Mouse (Mus musculus): ENCODE results near the gene Gpr182. TPM values are rescaled to one million over a fixed set of nuclear protein-coding genes. Genes with fewer than 3 reads are reported as not detected.
"Not testable (repeated sequence)": the region's sequence is repeated elsewhere in the genome, so short reads cannot be mapped to it uniquely, and the experiment has no call there.

Gene Gpr182
- 1 to 10 TPM; 1.0 to 1.8 TPM for total RNA-seq (2021)
- long read RNA-seq = 0 reads

- DNase-seq (ENCODE audit: low spot score in 2 of 2) = no peak
Observed at GRCm38 (mm10) chr10:127751548-127751947, at the start of gene Gpr182. Gpr182 (minus strand) TSS chr10:127751732.

GRCm38 (mm10) chr10:127800891-127801290 is 49.4 kb upstream of the Gpr182 start, which contains the start of gene Rdh16:
Rdh16 (plus strand) TSS chr10:127801152.
- no peak for DNase-seq (ENCODE audit: low spot score in 2 of 2)

- DNase-seq (ENCODE audit: low spot score in 2 of 2) = no peak
Observed at GRCm38 (mm10) chr10:127799295-127799694, 47.8 kb upstream of the Gpr182 start.

- not testable (repeated sequence) for DNase-seq (ENCODE audit: low spot score in 2 of 2)
Observed at GRCm38 (mm10) chr10:127785411-127785810, 33.9 kb upstream of the Gpr182 start.

- not testable (repeated sequence) for DNase-seq (ENCODE audit: low spot score in 2 of 2)
Observed at GRCm38 (mm10) chr10:127782321-127782720, 30.8 kb upstream of the Gpr182 start.

DNA sequence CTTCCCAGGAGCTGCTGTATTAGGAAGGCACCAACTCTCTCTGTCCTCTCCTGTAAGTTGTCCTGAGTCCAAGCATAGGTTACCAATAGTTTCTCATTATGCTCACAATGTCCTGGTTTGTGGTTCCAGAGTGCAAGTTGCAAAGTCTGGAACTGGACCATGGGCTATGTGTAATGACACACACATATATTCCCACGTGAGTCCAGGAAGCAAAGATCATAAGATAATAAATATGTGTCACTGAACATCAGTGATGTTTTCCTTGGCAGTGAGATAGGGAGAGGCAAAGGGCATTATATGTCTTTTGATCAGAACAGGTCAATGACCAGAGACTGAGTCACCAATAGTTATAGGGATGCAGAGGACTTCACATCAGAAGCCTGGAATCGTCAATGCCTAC is 24.5 kb upstream of the Gpr182 start, which contains the start of gene Rdh9:
Gene Rdh9 (plus strand): TSS at position 376 of the 400 bp plus-strand sequence.
- DNase-seq (ENCODE audit: low spot score in 2 of 2) = no peak

GRCm38 (mm10) chr10:127766564-127766963 is 15.0 kb upstream of the Gpr182 start:
- no peak for DNase-seq (ENCODE audit: low spot score in 2 of 2)

- no peak for DNase-seq (ENCODE audit: low spot score in 2 of 2)
Observed at GRCm38 (mm10) chr10:127763914-127764680, 12.6 kb upstream of the Gpr182 start.

DNA sequence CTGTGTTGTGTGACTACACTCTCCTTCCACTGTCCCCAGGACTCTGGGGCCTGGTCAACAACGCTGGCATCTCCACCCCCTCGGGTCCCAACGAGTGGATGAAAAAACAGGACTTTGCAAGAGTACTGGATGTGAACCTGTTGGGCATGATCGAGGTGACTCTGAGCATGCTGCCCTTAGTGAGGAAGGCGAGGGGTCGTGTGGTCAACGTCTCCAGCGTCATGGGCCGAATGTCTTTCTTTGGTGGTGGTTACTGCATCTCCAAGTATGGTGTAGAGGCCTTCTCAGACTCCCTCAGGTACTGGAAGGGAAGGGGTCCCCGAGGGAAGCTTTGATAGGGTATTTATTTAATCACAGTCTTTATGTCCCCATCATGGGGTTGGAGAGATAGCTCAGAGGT is 11.4 kb upstream of the Gpr182 start:
- not testable (repeated sequence) for DNase-seq (ENCODE audit: low spot score in 2 of 2)

DNA sequence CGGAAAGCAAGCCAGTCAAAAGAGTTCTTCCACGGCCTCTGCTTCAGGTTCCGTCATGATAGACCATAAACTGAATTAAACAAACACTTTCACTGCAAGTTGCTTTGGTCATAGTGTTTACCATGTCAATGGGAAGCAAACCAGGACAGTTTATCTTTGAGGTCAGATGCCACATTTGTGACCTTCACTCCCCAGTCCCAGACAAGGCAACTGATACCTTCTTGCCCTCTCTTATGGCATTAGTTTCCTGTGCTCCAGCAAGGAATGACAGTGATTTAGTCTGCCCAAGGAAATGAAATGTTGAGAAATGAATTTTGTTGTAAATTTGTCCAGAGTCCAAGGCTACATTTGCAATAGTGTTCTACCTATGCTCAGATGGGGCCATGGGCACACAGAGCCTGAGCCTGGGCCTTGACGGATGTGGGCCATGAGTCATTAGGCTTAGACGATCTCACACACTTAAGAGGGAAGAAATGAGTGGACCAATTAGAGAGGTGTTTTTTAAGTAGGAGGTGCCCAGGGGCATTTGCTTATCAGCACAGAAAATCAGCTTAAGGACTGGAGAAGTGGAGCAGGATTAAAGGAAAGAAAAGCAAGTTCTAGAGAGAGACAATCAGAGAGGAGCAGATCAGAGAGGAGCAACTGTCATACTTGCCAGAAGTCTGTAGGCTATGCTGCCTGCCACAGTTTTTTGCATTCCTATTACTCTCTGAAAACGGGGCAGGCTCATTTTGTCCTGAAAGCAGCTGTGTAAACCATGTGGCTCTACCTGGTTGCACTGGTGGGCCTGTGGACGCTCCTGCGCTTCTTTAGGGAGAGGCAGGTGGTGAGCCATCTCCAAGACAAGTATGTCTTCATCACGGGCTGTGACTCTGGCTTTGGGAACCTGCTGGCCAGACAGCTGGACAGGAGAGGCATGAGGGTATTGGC is 7.9 kb upstream of the Gpr182 start, which contains the start of the genes Rdh1 and Rdh16f1:
Gene Rdh1 (plus strand): TSS at position 541 of the 930 bp plus-strand sequence.
Gene Rdh16f1 (plus strand): TSS at position 607 of the 930 bp plus-strand sequence.
- no peak for DNase-seq (ENCODE audit: low spot score in 2 of 2)

GRCm38 (mm10) chr10:127755770-127756468 is 4.4 kb upstream of the Gpr182 start:
- DNase-seq (ENCODE audit: low spot score in 2 of 2) = peak in 1 of 2 experiments; percentile 7

DNA sequence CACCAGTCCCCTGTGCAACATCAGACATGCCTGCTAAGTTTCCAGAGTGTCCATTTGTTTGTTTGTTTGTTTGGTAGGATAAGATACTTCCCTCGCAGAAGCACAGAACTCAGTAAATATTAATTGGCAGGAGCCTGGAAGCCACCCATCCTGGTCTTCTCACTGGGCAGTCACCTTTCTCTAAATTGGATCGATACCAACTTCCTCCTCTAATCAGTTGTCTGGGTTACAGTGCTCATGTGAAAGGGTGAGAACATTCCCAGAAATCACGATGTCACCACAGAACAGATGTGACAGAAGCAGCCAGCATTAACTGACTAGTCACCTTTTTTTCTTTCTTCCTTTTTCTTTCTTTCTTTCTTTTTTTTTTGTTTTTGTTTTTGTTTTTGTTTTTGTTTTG is 3.7 kb upstream of the Gpr182 start:
- DNase-seq (ENCODE audit: low spot score in 2 of 2) = no peak

GRCm38 (mm10) chr10:127754566-127755166 is 3.1 kb upstream of the Gpr182 start:
- DNase-seq (ENCODE audit: low spot score in 2 of 2) = no peak

GRCm38 (mm10) chr10:127750136-127750777 is 1.3 kb downstream of the Gpr182 start:
- peak in 1 of 2 experiments; percentile 32 for DNase-seq (ENCODE audit: low spot score in 2 of 2)

GRCm38 (mm10) chr10:127748847-127749612 is 2.5 kb downstream of the Gpr182 start:
- DNase-seq (ENCODE audit: low spot score in 2 of 2) = peak in 1 of 2 experiments; percentile 15

DNA sequence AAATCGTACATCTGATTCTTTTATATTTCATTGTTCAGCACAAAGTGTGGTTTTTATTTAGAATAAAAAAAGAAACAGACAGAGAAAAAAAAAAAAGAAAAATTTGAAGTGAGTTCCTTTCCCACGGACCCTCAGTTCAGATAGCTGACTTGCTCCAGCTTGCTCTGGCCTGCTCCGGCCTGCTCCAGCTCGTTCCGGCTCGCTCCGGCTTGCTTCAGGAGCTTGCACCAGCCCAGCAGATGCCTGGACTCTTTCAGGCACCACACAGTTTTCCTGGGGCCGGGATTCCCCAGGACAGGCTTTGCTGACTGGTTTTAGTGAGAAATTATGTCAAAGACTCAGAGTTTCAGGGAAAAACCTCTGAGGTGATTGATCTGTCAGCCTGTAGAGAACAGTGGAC is 4.3 kb downstream of the Gpr182 start:
- peak in 1 of 2 experiments; percentile 7 for DNase-seq (ENCODE audit: low spot score in 2 of 2)

GRCm38 (mm10) chr10:127745886-127746285 is 5.6 kb downstream of the Gpr182 start:
- no peak for DNase-seq (ENCODE audit: low spot score in 2 of 2)

DNA sequence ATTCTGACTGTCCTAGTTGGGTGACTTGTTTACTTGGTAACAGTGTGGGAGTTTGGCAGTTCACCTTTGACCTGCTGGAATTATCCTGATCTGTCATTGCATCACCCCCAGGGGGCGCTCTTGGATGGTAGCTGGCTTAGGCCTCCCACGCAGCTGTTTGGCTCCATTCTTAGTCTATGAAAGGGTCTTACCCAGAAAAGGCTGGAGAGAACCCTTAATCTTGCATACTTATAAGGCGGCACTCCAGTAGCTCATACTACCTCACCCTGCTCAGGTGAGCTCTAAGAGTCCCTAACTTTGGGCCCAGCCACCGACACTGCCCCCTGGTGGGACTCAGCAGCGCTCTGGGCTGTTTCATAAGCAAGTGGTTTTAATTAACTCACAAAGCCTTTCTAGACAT is 6.9 kb downstream of the Gpr182 start:
- peak; percentile 47 to 59 for DNase-seq (ENCODE audit: low spot score in 2 of 2)

DNA sequence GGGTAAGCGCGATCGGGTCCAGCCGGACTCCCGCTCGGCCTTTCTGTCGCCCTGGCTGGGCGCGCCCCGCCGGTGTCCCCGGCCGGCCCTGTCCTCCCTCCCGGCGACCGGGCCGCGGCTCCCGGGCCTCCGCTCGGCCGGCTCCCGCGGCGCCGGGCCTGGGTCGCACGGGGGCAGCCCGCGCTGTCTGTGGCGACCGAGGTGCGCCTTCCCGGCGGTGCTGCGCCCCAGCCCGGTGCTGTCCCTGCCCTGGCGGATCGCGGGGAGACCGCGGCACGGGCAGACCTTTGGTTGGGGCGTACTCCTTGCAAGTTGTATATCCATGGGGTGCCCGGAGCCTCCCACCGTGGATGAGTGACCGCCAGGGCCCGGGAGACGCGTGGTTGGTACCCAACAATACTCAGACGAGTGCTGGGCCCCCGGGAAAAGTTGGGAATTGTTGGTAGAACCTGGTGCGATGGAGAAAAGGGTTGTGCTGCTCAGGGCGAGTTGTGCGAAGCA is 11.8 kb downstream of the Gpr182 start:
- DNase-seq (ENCODE audit: low spot score in 2 of 2) = peak in 1 of 2 experiments; percentile 36

All from layer of hippocampus, postnatal 10 days (tissue).